Mouse (Mus musculus) embryonic fibroblast, embryonic 13.5 days (primary cell): Measurements from ENCODE around the gene Fxyd2. TPM values are rescaled to one million over a fixed set of nuclear protein-coding genes. Genes with fewer than 3 reads are reported as not detected.

ENCODE experiments used
- H3K27ac ChIP-seq: 2 replicates; pipeline ENCODE4 v1.5.1; 2012; ENCODE audit warnings: low read length, control low read depth, inconsistent platforms; ENCODE audit not compliant: insufficient read depth
- H3K4me1 ChIP-seq: 2 replicates; pipeline ENCODE4 v1.6.1; 2011; ENCODE audit warnings: low read length; ENCODE audit not compliant: control insufficient read depth, insufficient read depth
- H3K4me3 ChIP-seq: 2 replicates; pipeline ENCODE4 v1.5.1; 2011; ENCODE audit warnings: mild to moderate bottlenecking, control low read depth, low read length; ENCODE audit not compliant: insufficient read depth
- CTCF ChIP-seq: IDR thresholded peaks from 2 replicates; pipeline ENCODE4 v1.5.1; 2011; ENCODE audit warnings: mild to moderate bottlenecking, control low read depth, low read length, moderate library complexity, borderline replicate concordance; ENCODE audit not compliant: insufficient read depth
- POLR2A ChIP-seq: IDR thresholded peaks from 2 replicates; pipeline ENCODE4 v1.6.1; 2011; ENCODE audit warnings: low read depth, mild to moderate bottlenecking, control low read depth, low read length, moderate library complexity
- polyA plus RNA-seq: library from polyadenylated mRNA; stranded (reverse); fragments of >200 nt; gene quantifications from 2 replicates; pipeline ENCODE4 v1.2.4, GENCODE M21; 2011; ENCODE audit warnings: low read depth; ENCODE audit not compliant: missing spikeins, insufficient read length

Fxyd2 gene
- polyA plus RNA-seq, 1 experiment, result not detected

DNA sequence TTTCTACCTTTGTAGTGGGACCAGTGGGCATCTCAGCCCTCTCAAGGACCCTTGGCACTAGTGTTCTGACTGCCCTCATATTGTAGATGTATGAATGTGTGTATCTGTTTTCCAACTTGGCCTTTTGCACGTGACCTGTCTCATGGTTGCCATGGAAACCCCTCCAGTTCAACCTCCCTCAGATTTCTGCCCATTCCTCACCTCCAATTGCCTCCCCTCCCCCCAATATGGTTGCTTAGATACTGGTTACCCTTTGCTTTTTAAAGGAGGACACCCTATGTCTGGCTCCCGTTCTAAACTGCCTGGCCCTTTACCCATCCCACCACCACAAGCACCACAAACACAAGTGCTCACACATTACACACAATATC lies 28.1 kb upstream of the Fxyd2 start:
- Histone ChIP-seq H3K4me3 (no peak overlapping the region), H3K27ac (no peak overlapping the region), H3K4me1 (no peaks in the 10 kb centered on the region)
- no peak for TF ChIP-seq POLR2A
- TF ChIP-seq CTCF, result no peak

DNA sequence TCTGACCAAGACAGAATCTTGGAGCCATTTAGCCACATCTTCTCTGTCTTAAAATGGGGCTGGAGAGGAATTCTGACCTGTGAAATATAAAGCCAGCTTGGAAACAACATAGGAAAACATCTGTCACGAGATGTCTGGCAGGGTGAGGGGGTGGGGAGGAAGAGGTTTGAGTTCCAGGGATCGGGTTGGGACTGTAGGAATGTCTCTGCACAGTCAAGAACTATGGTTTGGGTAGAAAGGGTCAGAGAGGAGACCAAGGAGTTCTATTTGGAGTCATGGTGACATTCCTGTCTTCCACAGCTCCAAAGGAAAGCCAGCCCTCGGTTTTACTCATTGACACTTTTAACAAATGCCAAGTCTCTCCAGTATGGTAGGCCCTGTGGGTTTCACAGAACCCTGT lies 25.6 kb upstream of the Fxyd2 start:
- Histone ChIP-seq H3K27ac (no peak overlapping the region), H3K4me3 (no peak overlapping the region), H3K4me1 (no peaks in the 10 kb centered on the region)
- TF ChIP-seq CTCF (no peak), POLR2A (no peak)

DNA sequence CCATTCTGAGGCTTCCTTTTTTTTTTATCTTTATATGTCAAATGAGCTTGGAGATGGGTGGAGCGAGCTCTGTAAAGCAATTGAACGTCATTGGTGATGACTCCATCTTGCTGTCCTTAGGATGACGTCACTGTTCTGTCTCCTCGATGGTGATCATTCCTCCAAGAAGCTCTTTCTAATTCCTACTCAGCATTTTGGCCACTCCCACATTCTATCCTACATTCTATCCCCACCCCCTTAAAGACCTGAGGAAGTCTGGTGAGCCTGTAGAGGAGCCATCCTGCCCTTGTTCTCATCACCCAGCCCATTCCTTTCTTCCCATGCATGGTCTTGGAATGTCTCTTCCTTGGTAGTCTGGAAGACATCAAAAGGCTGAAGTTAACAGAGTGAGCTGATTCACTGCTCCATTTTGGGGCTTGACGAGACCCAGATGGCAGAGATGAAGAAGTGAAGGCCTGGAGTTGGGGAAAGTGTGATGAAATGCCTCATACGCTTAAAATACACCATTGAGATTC lies 24.4 kb upstream of the Fxyd2 start:
- H3K4me1 ChIP-seq, result no peaks in the 10 kb centered on the region
- TF ChIP-seq POLR2A (no peak), CTCF (no peak)
- H3K4me3 ChIP-seq, result no peak overlapping the region
- no peak overlapping the region for H3K27ac ChIP-seq

- TF ChIP-seq POLR2A, result no peak
- TF ChIP-seq CTCF, result no peak
- Histone ChIP-seq H3K4me1 (no peaks in the 10 kb centered on the region), H3K4me3 (no peak overlapping the region), H3K27ac (no peak overlapping the region)
Observed at GRCm38 (mm10) chr9:45376427-45376826, 23.0 kb upstream of the Fxyd2 start.

GRCm38 (mm10) chr9:45376883-45377282 lies 22.6 kb upstream of the Fxyd2 start:
- H3K4me1 ChIP-seq, result no peaks in the 10 kb centered on the region
- TF ChIP-seq CTCF (no peak), POLR2A (no peak)
- H3K27ac ChIP-seq, result no peak overlapping the region
- H3K4me3 ChIP-seq, result no peak overlapping the region

DNA sequence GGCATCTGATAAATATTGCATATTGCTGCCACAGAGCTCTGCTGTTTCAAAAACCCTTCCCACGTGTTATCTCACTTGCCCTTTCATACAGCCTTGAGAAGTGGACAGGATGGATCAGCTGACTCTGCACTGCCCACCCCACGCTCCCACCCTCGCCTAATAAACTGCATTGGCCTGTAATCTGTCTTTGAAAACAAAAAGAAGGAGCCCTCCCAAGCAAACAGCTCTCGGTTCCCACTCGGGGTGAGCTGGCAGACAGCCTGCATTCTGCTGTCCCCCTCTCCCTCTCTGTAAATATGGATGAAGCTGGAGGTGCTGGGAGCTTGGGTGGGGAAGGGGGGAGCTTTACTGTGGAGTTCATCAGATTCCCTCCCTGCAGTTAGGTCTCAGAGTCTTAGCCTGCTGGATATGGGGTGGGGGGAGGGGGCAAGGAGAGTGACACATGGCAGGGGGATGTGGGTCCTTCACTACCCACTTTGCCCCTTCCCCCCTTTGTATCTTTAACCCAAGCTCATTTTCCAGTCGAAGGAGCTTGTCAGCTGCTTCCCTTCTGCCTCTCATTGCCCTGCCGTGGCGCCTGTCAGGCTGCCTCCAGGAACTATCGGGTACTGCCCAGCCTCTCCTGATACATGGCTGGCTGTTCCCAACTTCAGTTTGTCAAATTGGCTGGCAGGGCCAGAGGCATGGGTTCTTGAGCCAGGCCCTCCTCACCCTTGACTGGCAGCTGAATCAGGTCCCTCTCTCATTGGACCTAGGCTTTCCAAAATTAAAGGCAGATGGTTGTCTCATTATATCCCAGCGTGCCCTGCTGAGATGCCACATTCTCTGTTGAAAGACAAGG lies 18.8 kb upstream of the Fxyd2 start:
- H3K27ac ChIP-seq, result no peak overlapping the region

GRCm38 (mm10) chr9:45382336-45382735 lies 17.1 kb upstream of the Fxyd2 start:
- no peaks in the 10 kb centered on the region for H3K4me1 ChIP-seq
- no peak overlapping the region for H3K4me3 ChIP-seq
- TF ChIP-seq POLR2A (no peak), CTCF (no peak)
- H3K27ac ChIP-seq, result no peak overlapping the region

More for the DNA sequence above, 18.8 kb upstream of the Fxyd2 start:
- no peak overlapping the region for H3K4me3 ChIP-seq
- TF ChIP-seq CTCF (no peak), POLR2A (no peak)
- no peaks in the 10 kb centered on the region for H3K4me1 ChIP-seq

GRCm38 (mm10) chr9:45382834-45383233 lies 16.6 kb upstream of the Fxyd2 start:
- TF ChIP-seq CTCF (no peak), POLR2A (no peak)
- Histone ChIP-seq H3K27ac (no peak overlapping the region), H3K4me3 (no peak overlapping the region), H3K4me1 (no peaks in the 10 kb centered on the region)

- Histone ChIP-seq H3K27ac (no peak overlapping the region), H3K4me1 (no peaks in the 10 kb centered on the region), H3K4me3 (no peak overlapping the region)
- no peak for TF ChIP-seq POLR2A
- no peak for TF ChIP-seq CTCF
Observed at GRCm38 (mm10) chr9:45383883-45384282, 15.6 kb upstream of the Fxyd2 start.

GRCm38 (mm10) chr9:45386698-45387097 lies 12.8 kb upstream of the Fxyd2 start:
- TF ChIP-seq POLR2A (no peak), CTCF (no peak)
- H3K27ac ChIP-seq, result no peak overlapping the region
- H3K4me1 ChIP-seq, result no peaks in the 10 kb centered on the region
- no peak overlapping the region for H3K4me3 ChIP-seq
